Mouse (Mus musculus) heart, embryonic 12.5 days (tissue): ENCODE results near the gene Sowahd. TPM values are rescaled to one million over a fixed set of nuclear protein-coding genes. Genes with fewer than 3 reads are reported as not detected.

Experiments used
- ATAC-seq: fragments of 200-750 bp; cut with Nextera tagmentation; 2 replicates; pipeline ENCODE4 v1.8.0; 2017; ENCODE audit warnings: moderate TSS enrichment, moderate library complexity; ENCODE audit not compliant: insufficient number of reproducible peaks, low FRiP score
- H3K27ac ChIP-seq: fragments of 300-500 bp; sonication (generic); 2 replicates; pipeline ENCODE4 v1.5.1; 2016; ENCODE audit warnings: mild to moderate bottlenecking, moderate library complexity; ENCODE audit not compliant: poor library complexity, severe bottlenecking
- H3K27me3 ChIP-seq: fragments of 300-500 bp; sonication (generic); replicated peaks from 2 replicates; pipeline ENCODE4 v1.6.1; 2016; ENCODE audit warnings: mild to moderate bottlenecking, moderate library complexity
- H3K36me3 ChIP-seq: fragments of 300-500 bp; sonication (generic); 2 replicates; pipeline ENCODE4 v1.6.1; 2016; ENCODE audit warnings: mild to moderate bottlenecking, moderate library complexity
- H3K4me1 ChIP-seq: fragments of 300-500 bp; sonication (generic); replicated peaks from 2 replicates; pipeline ENCODE4 v1.6.1; 2016; ENCODE audit warnings: mild to moderate bottlenecking
- H3K4me2 ChIP-seq: fragments of 300-500 bp; sonication (generic); 2 replicates; pipeline ENCODE4 v1.6.1; 2016; ENCODE audit warnings: mild to moderate bottlenecking, moderate library complexity
- H3K4me3 ChIP-seq: fragments of 300-500 bp; sonication (generic); 2 replicates; pipeline ENCODE4 v1.5.1; 2016; ENCODE audit warnings: mild to moderate bottlenecking
- H3K9ac ChIP-seq: fragments of 300-500 bp; sonication (generic); 2 replicates; pipeline ENCODE4 v1.6.1; 2016; ENCODE audit warnings: mild to moderate bottlenecking, moderate library complexity
- H3K9me3 ChIP-seq: fragments of 300-500 bp; sonication (generic); replicated peaks from 2 replicates; pipeline ENCODE4 v1.6.1; 2016; ENCODE audit warnings: mild to moderate bottlenecking, moderate library complexity
- WGBS: fragments of 180-500 bp; shearing (Covaris S2); methylation state at CpG from one replicate; pipeline ENCODE4 v1.1.7; 2016; 5-methylcytosine and 5-hydroxymethylcytosine counted together
- polyA plus RNA-seq: library from polyadenylated mRNA; unstranded; fragments of >200 nt; fragmentation: Nextera tagmentation; extraction: Ambion mirVana; gene quantifications from 2 replicates; pipeline ENCODE4 v1.2.1, GENCODE M21; 2016

The Sowahd gene
- polyA plus RNA-seq, 1 experiment from 2014 or later: 0.88 TPM

DNA sequence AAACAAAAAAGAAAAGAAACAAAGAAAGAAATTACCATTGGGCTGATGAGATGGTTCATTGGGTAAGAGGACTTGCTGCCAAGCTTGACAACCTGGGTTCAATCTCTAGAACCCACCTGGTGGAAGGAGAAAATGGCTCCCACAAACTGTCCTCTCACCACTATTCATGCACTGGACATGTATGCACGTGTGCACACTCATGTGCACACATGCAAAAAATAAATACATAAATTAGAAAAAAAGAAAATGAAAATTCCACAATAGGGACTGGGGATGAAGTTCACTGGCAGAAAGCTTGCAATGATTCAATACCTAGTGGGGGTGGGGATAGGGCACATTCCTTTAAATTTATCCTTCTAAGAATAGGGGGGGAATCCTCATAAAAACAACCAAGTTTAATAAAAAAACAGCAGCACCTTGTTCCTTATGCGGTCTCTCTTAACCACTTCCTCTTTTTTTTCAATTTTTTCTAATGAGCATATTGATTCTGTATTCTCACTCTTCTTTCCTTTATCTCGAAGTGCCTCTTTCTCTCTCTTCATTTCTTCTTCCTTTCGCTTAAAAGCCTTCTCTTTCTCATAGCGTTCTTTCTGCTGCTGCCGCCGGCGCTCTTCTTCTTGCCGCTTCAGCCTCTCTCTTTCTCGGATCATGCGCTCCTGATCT, 46.6 kb downstream of the Sowahd start:
- 85% methylated on average over 11 of the region's 11 CpGs for WGBS
- Histone ChIP-seq H3K9me3 (no peaks in the 10 kb centered on the region), H3K4me2 (no peak overlapping the region), H3K36me3 (peaks cover 27% of the 10 kb centered on the region), H3K27ac (no peak overlapping the region), H3K9ac (no peak overlapping the region), H3K4me1 (no peaks in the 10 kb centered on the region), H3K27me3 (no peaks in the 10 kb centered on the region), H3K4me3 (no peak overlapping the region)
- ATAC-seq: no peak

DNA sequence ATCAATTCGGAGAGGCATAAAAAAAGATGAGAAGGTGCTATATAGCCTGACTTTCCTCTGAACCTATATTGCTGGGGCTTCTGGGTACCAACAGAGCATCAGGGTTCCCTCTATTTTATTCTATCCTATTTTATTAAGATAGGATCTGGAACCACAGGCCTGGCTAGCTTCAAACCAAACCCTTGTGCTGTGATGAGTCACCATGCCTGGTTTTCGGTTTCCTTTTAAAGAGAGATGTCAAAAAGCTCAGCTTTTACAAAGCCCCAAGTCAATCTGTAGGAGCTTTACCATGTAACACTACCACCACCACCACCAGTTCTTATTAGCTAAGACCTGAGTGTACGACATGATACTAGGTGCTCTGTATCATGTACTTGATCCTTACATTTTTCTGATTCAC, 50.0 kb downstream of the Sowahd start:
- no peaks in the 10 kb centered on the region for H3K27me3 ChIP-seq
- ATAC-seq: no peak
- H3K4me2 ChIP-seq: no peak overlapping the region
- no peaks in the 10 kb centered on the region for H3K4me1 ChIP-seq
- no peak overlapping the region for H3K4me3 ChIP-seq
- H3K9me3 ChIP-seq: no peaks in the 10 kb centered on the region
- 85% methylated on average over 3 of the region's 3 CpGs for WGBS
- H3K9ac ChIP-seq: no peak overlapping the region
- no peak overlapping the region for H3K27ac ChIP-seq
- H3K36me3 ChIP-seq: peaks cover 34% of the 10 kb centered on the region

Other genes starting within 250 kb of the Sowahd start
- gene Ube2a, start 174.9 kb upstream of the Sowahd start, polyA plus RNA-seq: 116 and 124 TPM in 2 replicates
- 21.8 and 24.0 TPM in 2 replicates for gene C330007P06Rik, start 174.7 kb upstream of the Sowahd start, polyA plus RNA-seq
- gene Nkrf, start 145.9 kb upstream of the Sowahd start, polyA plus RNA-seq: 0.80 and 0.98 TPM in 2 replicates
- 38.9 and 40.0 TPM in 2 replicates for gene Sept6, start 57.1 kb upstream of the Sowahd start, polyA plus RNA-seq
- 434 and 437 TPM in 2 replicates for gene Rpl39, start 36.6 kb downstream of the Sowahd start, polyA plus RNA-seq
- gene Upf3b, start 61.5 kb downstream of the Sowahd start, polyA plus RNA-seq: 13.7 and 14.3 TPM in 2 replicates
- gene Nkap, start 78.0 kb downstream of the Sowahd start, polyA plus RNA-seq: 14.9 and 16.1 TPM in 2 replicates
- not detected in 2 replicates for gene Akap14, start 120.0 kb downstream of the Sowahd start, polyA plus RNA-seq
- gene Ndufa1, start 142.3 kb downstream of the Sowahd start, polyA plus RNA-seq: 551 and 581 TPM in 2 replicates
- 7.5 and 7.7 TPM in 2 replicates for gene Rnf113a1, start 142.4 kb downstream of the Sowahd start, polyA plus RNA-seq
- gene Gm9, start 162.2 kb downstream of the Sowahd start, polyA plus RNA-seq: not detected in 2 replicates
- gene Rhox1, start 173.4 kb downstream of the Sowahd start, polyA plus RNA-seq: not detected in 2 replicates
- not detected in 2 replicates for gene Rhox2a, start 196.1 kb downstream of the Sowahd start, polyA plus RNA-seq
- gene Rhox3a, start 201.1 kb downstream of the Sowahd start, polyA plus RNA-seq: not detected in 2 replicates
- gene Rhox4a, start 216.5 kb downstream of the Sowahd start, polyA plus RNA-seq: not detected in 2 replicates